Mouse (Mus musculus) olfactory bulb, adult 2 months (tissue): ENCODE results near the gene Golga2. TPM values are rescaled to one million over a fixed set of nuclear protein-coding genes. Genes with fewer than 3 reads are reported as not detected.

Experiments
- H3K27ac ChIP-seq: fragments of 200-500 bp; 2 replicates; pipeline ENCODE4 v1.5.1; 2012; ENCODE audit warnings: low read depth, low read length; ENCODE audit not compliant: insufficient read depth
- H3K4me1 ChIP-seq: fragments of 200-500 bp; 2 replicates; pipeline ENCODE4 v1.6.1; 2012; ENCODE audit warnings: low read length; ENCODE audit not compliant: control insufficient read depth, insufficient read depth
- H3K4me3 ChIP-seq: fragments of 200-500 bp; 2 replicates; pipeline ENCODE4 v1.5.1; 2012; ENCODE audit warnings: mild to moderate bottlenecking, low read depth, low read length, moderate library complexity; ENCODE audit not compliant: insufficient read depth
- CTCF ChIP-seq: fragments of 200-500 bp; IDR thresholded peaks from 2 replicates; pipeline ENCODE4 v1.5.1; 2012; ENCODE audit warnings: low read depth, mild to moderate bottlenecking, low read length, moderate library complexity; ENCODE audit not compliant: insufficient read depth
- POLR2A ChIP-seq: fragments of 200-500 bp; IDR thresholded peaks from 2 replicates; pipeline ENCODE4 v1.6.1; 2012; ENCODE audit warnings: mild to moderate bottlenecking, low read depth, low read length, moderate library complexity; ENCODE audit not compliant: insufficient read depth
- WGBS: fragments of 180-500 bp; shearing (Covaris S2); methylation state at CpG from one replicate; pipeline ENCODE4 v1.1.7; 2018; 5-methylcytosine and 5-hydroxymethylcytosine counted together
- polyA plus RNA-seq: library from polyadenylated mRNA; stranded (reverse); fragments of >200 nt; gene quantifications from 2 replicates; pipeline ENCODE4 v1.2.4, GENCODE M21; 2012; ENCODE audit warnings: low replicate concordance; ENCODE audit not compliant: missing spikeins, insufficient read depth, insufficient read length

Golga2 gene
- polyA plus RNA-seq: 105 TPM in 1 of 2 replicates, not detected in the other

- H3K27ac ChIP-seq: peak within 1 kb of the TSS; percentile 32; the same call in 1 of the 2 replicates
- no peaks in the 10 kb centered on the region; the same call in 1 of the 2 replicates for H3K4me1 ChIP-seq
- H3K4me3 ChIP-seq: peak within 1 kb of the TSS; percentile 80
- under 1% methylated on average over 23 of the region's 23 CpGs for WGBS
- TF ChIP-seq CTCF (no peak), POLR2A (no peak)
These were observed at the start of gene Golga2 for GRCm38 (mm10) chr2:32287334-32287840. Gene Golga2, plus strand, starts transcription at chr2:32287384.

GRCm38 (mm10) chr2:32237571-32237970 is 49.6 kb upstream of the Golga2 start:
- H3K4me3 ChIP-seq: no peak overlapping the region
- H3K4me1 ChIP-seq: no peaks in the 10 kb centered on the region; the same call in 1 of the 2 replicates
- TF ChIP-seq POLR2A (no peak), CTCF (no peak)
- H3K27ac ChIP-seq: no peak overlapping the region
- 32% methylated on average over 4 of the region's 4 CpGs for WGBS

- Histone ChIP-seq H3K4me1 (no peaks in the 10 kb centered on the region; the same call in 1 of the 2 replicates), H3K27ac (no peak overlapping the region), H3K4me3 (no peak overlapping the region)
- WGBS: 92% methylated on average over 9 of the region's 9 CpGs
- TF ChIP-seq POLR2A: no peak
- no peak for TF ChIP-seq CTCF
These were observed 48.3 kb upstream of the Golga2 start for GRCm38 (mm10) chr2:32238708-32239435.

GRCm38 (mm10) chr2:32240591-32240990 is 46.6 kb upstream of the Golga2 start:
- Histone ChIP-seq H3K27ac (no peak overlapping the region), H3K4me3 (no peak overlapping the region), H3K4me1 (no peaks in the 10 kb centered on the region)
- 88% methylated on average over 5 of the region's 5 CpGs for WGBS
- no peak for TF ChIP-seq CTCF
- no peak for TF ChIP-seq POLR2A

GRCm38 (mm10) chr2:32242986-32243385 is 44.2 kb upstream of the Golga2 start:
- no peak overlapping the region for H3K27ac ChIP-seq
- H3K4me3 ChIP-seq: no peak overlapping the region
- 92% methylated on average over 4 of the region's 4 CpGs for WGBS
- no peak for TF ChIP-seq CTCF
- no peak for TF ChIP-seq POLR2A
- no peaks in the 10 kb centered on the region for H3K4me1 ChIP-seq

GRCm38 (mm10) chr2:32246741-32247140 is 40.4 kb upstream of the Golga2 start:
- no peaks in the 10 kb centered on the region for H3K4me1 ChIP-seq
- H3K4me3 ChIP-seq: no peak overlapping the region
- no peak overlapping the region for H3K27ac ChIP-seq
- 81% methylated on average over 4 of the region's 4 CpGs for WGBS
- TF ChIP-seq CTCF (no peak), POLR2A (no peak)

- WGBS: 67% methylated on average over 10 of the region's 10 CpGs
- H3K4me3 ChIP-seq: no peak overlapping the region
- no peak overlapping the region for H3K27ac ChIP-seq
- TF ChIP-seq CTCF (no peak), POLR2A (no peak)
- H3K4me1 ChIP-seq: no peaks in the 10 kb centered on the region
These were observed 38.5 kb upstream of the Golga2 start for GRCm38 (mm10) chr2:32248377-32249361.

- 83% methylated on average over 12 of the region's 12 CpGs for WGBS
- no peak overlapping the region for H3K4me3 ChIP-seq
- no peak overlapping the region for H3K27ac ChIP-seq
- TF ChIP-seq CTCF (no peak), POLR2A (no peak)
- H3K4me1 ChIP-seq: no peaks in the 10 kb centered on the region
These were observed 35.2 kb upstream of the Golga2 start for GRCm38 (mm10) chr2:32251791-32252527.
